8 mouse cellular contexts compared by ENCODE assay signal in the genomic region with DNA sequence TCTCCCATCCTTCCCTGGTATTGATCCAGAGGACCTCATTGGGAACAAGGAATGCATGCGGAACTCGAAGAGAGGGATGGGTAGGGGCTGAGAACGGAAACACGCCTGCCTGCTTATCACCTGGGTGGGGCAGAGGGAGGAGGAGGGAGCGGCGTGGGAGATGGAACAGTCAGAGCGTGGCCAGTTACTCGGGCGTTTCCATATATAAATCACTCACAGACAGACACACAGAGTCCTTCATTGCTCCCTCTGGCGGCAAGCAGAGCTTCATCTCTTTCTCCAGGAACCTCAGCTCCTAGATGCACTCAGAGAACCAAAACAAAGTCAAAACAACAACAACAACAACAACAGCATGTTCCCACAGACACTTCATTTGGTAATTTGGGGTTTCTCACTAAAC. TPM values are rescaled to one million over a fixed set of nuclear protein-coding genes. Genes with fewer than 3 reads are reported as not detected.
DNase-seq lines count a peak whose midpoint lies in the region; ATAC-seq and TF ChIP-seq lines count a peak whose summit lies in the region.

No protein-coding gene starts in this region.

- 0 out of 2 replicates have a peak overlapping the region, but pooled peaks have one; percentile 15 for H3K4me2 ChIP-seq in kidney, embryonic 14.5 days (replicated peaks; ENCODE audit: low read depth, low read length)
- H3K4me2 ChIP-seq in heart, embryonic 14.5 days (ENCODE audit: low read length), result peak overlapping the region; percentile 29
- H3K4me2 ChIP-seq in liver, embryonic 15.5 days, result peak overlapping the region; percentile 40

- no peak for TF ChIP-seq POLR2A in MEL (IDR thresholded peaks at IDR 0.05; ENCODE audit: control insufficient read depth in 1 of 2, insufficient read depth in 1 of 2, low read depth in 1 of 2, low read length in 2 of 2, poor library complexity in 1 of 2)

- H3K9me3 ChIP-seq in kidney, embryonic 14.5 days (ENCODE audit: control insufficient read depth, low read length), result no peaks in the 10 kb centered on the region
- H3K9me3 ChIP-seq in MEL (replicated peaks; ENCODE audit: insufficient read depth, low read length), result no peaks in the 10 kb centered on the region
- no peaks in the 10 kb centered on the region for H3K9me3 ChIP-seq in heart, embryonic 14.5 days (ENCODE audit: control insufficient read depth, low read length)
- H3K9me3 ChIP-seq in liver, embryonic 15.5 days (replicated peaks), result no peaks in the 10 kb centered on the region

- no peak overlapping the region for H3K9ac ChIP-seq in kidney, embryonic 14.5 days (ENCODE audit: low read depth, low read length)
- H3K9ac ChIP-seq in MEL (ENCODE audit: control insufficient read depth, low read depth, low read length, poor library complexity, severe bottlenecking), result peak overlapping the region; percentile 51
- no peak overlapping the region for H3K9ac ChIP-seq in heart, embryonic 14.5 days (ENCODE audit: low read length)
- no peak overlapping the region for H3K9ac ChIP-seq in liver, embryonic 15.5 days

- TF ChIP-seq RAD21 in MEL (IDR thresholded peaks at IDR 0.05; ENCODE audit: low read depth, low read length), result no peak; the same call in 1 of the 2 replicates

- H3K27me3 ChIP-seq in kidney, embryonic 14.5 days (ENCODE audit: control insufficient read depth, insufficient read depth, low read length), result no peaks in the 10 kb centered on the region
- no peaks in the 10 kb centered on the region; a peak in 1 of 4 replicates for H3K27me3 ChIP-seq in MEL (ENCODE audit: control insufficient read depth in 1 of 2, insufficient read depth in 2 of 2, low read length in 2 of 2)
- no peaks in the 10 kb centered on the region for H3K27me3 ChIP-seq in heart, embryonic 14.5 days (ENCODE audit: control insufficient read depth, insufficient read depth, low read length)
- peaks cover 28% of the 10 kb centered on the region for H3K27me3 ChIP-seq in liver, embryonic 15.5 days

- TF ChIP-seq EP300 in MEL (IDR thresholded peaks at IDR 0.05; ENCODE audit: low read depth in 1 of 2, low read length in 2 of 2), result no peak

- peak overlapping the region; percentile 13; the same call in 1 of the 2 replicates for H3K27ac ChIP-seq in kidney, embryonic 14.5 days (ENCODE audit: low read depth, low read length)
- H3K27ac ChIP-seq in MEL (ENCODE audit: control insufficient read depth, low read depth, low read length), result no peak overlapping the region
- H3K27ac ChIP-seq in heart, embryonic 14.5 days (replicated peaks in 1 of 2; ENCODE audit: control insufficient read depth in 1 of 2, insufficient read depth in 1 of 2, low read depth in 2 of 2, low read length in 2 of 2), result 0 out of 4 replicates have a peak overlapping the region, but pooled peaks of 1 of the 2 experiments have one; percentile 19
- no peak overlapping the region for H3K27ac ChIP-seq in liver, embryonic 15.5 days (replicated peaks)

- H3K4me1 ChIP-seq in kidney, embryonic 14.5 days (ENCODE audit: control insufficient read depth, insufficient read depth, low read length), result peaks cover 6% of the 10 kb centered on the region
- H3K4me1 ChIP-seq in MEL (ENCODE audit: control insufficient read depth in 1 of 2, insufficient read depth in 2 of 2, low read length in 2 of 2), result peaks cover 0 to 12% of the 10 kb centered on the region in 2 experiments; a peak in 2 of 4 replicates
- peaks cover 20 to 31% of the 10 kb centered on the region in 2 experiments for H3K4me1 ChIP-seq in heart, embryonic 14.5 days (ENCODE audit: control insufficient read depth in 2 of 2, insufficient read depth in 2 of 2, low read length in 2 of 2)
- H3K4me1 ChIP-seq in liver, embryonic 15.5 days (replicated peaks), result peaks cover 17% of the 10 kb centered on the region

- no peaks in the 10 kb centered on the region for H3K36me3 ChIP-seq in kidney, embryonic 14.5 days (ENCODE audit: control insufficient read depth, insufficient read depth, low read length)
- H3K36me3 ChIP-seq in MEL (ENCODE audit: control insufficient read depth in 1 of 2, insufficient read depth in 2 of 2, low read length in 2 of 2), result no peaks in the 10 kb centered on the region
- H3K36me3 ChIP-seq in heart, embryonic 14.5 days (ENCODE audit: control insufficient read depth, insufficient read depth, low read length), result no peaks in the 10 kb centered on the region
- no peaks in the 10 kb centered on the region for H3K36me3 ChIP-seq in liver, embryonic 15.5 days (replicated peaks)

- H3K79me2 ChIP-seq in MEL (ENCODE audit: control insufficient read depth, insufficient read depth, low read length, poor library complexity), result no peaks in the 10 kb centered on the region

- ATAC-seq in kidney, embryonic 14.5 days (ENCODE audit: low FRiP score, low TSS enrichment), result peak; percentile 68
- ATAC-seq in heart, embryonic 14.5 days (ENCODE audit: insufficient number of reproducible peaks, insufficient read depth, low FRiP score, low read depth), result no peak
- ATAC-seq in liver, embryonic 15.5 days (ENCODE audit: insufficient read depth), result 0 out of 2 replicates have a peak, but pooled peaks have one; percentile 42

- TF ChIP-seq CTCF in MEL (IDR thresholded peaks at IDR 0.05 in 2 of 3, conservative IDR thresholded peaks at IDR 0.05 in 1 of 3; ENCODE audit: control insufficient read depth in 1 of 3, insufficient read depth in 1 of 3, low read depth in 2 of 3, low read length in 3 of 3, poor library complexity in 1 of 3, severe bottlenecking in 1 of 3), result peak; percentile 26 to 54 (median 44); a peak in 5 of 6 replicates

- 4% methylated on average over 10 of the region's 10 CpGs for WGBS in kidney, embryonic 14.5 days
- WGBS in heart, embryonic 14.5 days, result 7% methylated on average over 10 of the region's 10 CpGs
- 8% methylated on average over 10 of the region's 10 CpGs for WGBS in liver, embryonic 15.5 days (ENCODE audit: insufficient replicate concordance)

- H3K4me3 ChIP-seq in kidney, embryonic 14.5 days (ENCODE audit: low read length), result no peak overlapping the region
- peak overlapping the region; percentile 39 for H3K4me3 ChIP-seq in MEL (ENCODE audit: control insufficient read depth in 1 of 2, insufficient read depth in 1 of 2, low read depth in 2 of 2, low read length in 2 of 2)
- no peak overlapping the region for H3K4me3 ChIP-seq in heart, embryonic 14.5 days (ENCODE audit: control insufficient read depth in 1 of 2, insufficient read depth in 1 of 2, low read depth in 1 of 2, low read length in 2 of 2)
- no peak overlapping the region for H3K4me3 ChIP-seq in liver, embryonic 15.5 days (replicated peaks)

- no peak for DNase-seq in kidney, adult 9 months
- peak; percentile 83 for DNase-seq in MEL (ENCODE audit: low read depth, low spot score)
- peak; percentile 75 for DNase-seq in testis, postnatal 10 days (ENCODE audit: low spot score)
- DNase-seq in layer of hippocampus, adult 9-10 months (ENCODE audit: low spot score), result no peak
- no peak for DNase-seq in Muller cell, postnatal 12 days (ENCODE audit: inconsistent ontology term)

TF ChIP-seq in MEL, 35 proteins besides CTCF, POLR2A, EP300 and RAD21:
- TF ChIP-seq TBP (IDR thresholded peaks at IDR 0.05; ENCODE audit: low read depth, low read length) (no peak), SMC3 (IDR thresholded peaks at IDR 0.05; ENCODE audit: low read depth, low read length) (peak; percentile 61), GATA1 (IDR thresholded peaks at IDR 0.05; ENCODE audit: low read depth, low read length) (peak; percentile 36), SIN3A (IDR thresholded peaks at IDR 0.05; ENCODE audit: low read length) (0 out of 2 replicates have a peak, but pooled peaks have one; percentile 34)

RNA-seq across cellular contexts. Expression of a gene that starts 9.5 kb away (rescaled TPM):
- polyA plus RNA-seq in kidney, embryonic 14.5 days (2014; fragmentation: Nextera tagmentation; extraction: Ambion mirVana), result 18.3 and 20.3 TPM in 2 replicates
- not detected in 2 replicates for total RNA-seq in MEL (2012; rRNA removed)
- polyA plus RNA-seq in MEL (2012; ENCODE audit: insufficient read depth in 1 of 2, insufficient read length in 2 of 2, low read depth in 1 of 2, low replicate concordance in 2 of 2, missing spikeins in 1 of 2), result under 1 TPM in 1 of 2 experiments, not detected in 1; 0.15 TPM
- polyA plus RNA-seq in heart, embryonic 14.5 days (2014; fragmentation: Nextera tagmentation; extraction: Ambion mirVana), result 5,020 and 5,035 TPM in 2 replicates
- polyA plus RNA-seq in liver, embryonic 15.5 days (2015; fragmentation: Nextera tagmentation; extraction: Ambion mirVana), result 15.5 and 23.2 TPM in 2 replicates

RNA-seq across cellular contexts. Expression of a gene that starts 22.8 kb away (rescaled TPM):
- 85.6 and 102 TPM in 2 replicates for polyA plus RNA-seq in kidney, embryonic 14.5 days (2014; fragmentation: Nextera tagmentation; extraction: Ambion mirVana)
- total RNA-seq in MEL (2012; rRNA removed), result 5.5 and 7.7 TPM in 2 replicates
- 10 to 100 TPM in 1 of 2 experiments, not detected in 1; 20.0 TPM for polyA plus RNA-seq in MEL (2012; ENCODE audit: insufficient read depth in 1 of 2, insufficient read length in 2 of 2, low read depth in 1 of 2, low replicate concordance in 2 of 2, missing spikeins in 1 of 2)
- polyA plus RNA-seq in heart, embryonic 14.5 days (2014; fragmentation: Nextera tagmentation; extraction: Ambion mirVana), result 72.4 and 77.2 TPM in 2 replicates
- 6.2 and 6.7 TPM in 2 replicates for polyA plus RNA-seq in liver, embryonic 15.5 days (2015; fragmentation: Nextera tagmentation; extraction: Ambion mirVana)

RNA-seq across cellular contexts. Expression of a gene that starts 29.7 kb away (rescaled TPM):
- 12.1 and 19.5 TPM in 2 replicates for polyA plus RNA-seq in kidney, embryonic 14.5 days (2014; fragmentation: Nextera tagmentation; extraction: Ambion mirVana)
- not detected in 2 replicates for total RNA-seq in MEL (2012; rRNA removed)
- not detected for polyA plus RNA-seq in MEL (2012; ENCODE audit: insufficient read depth in 1 of 2, insufficient read length in 2 of 2, low read depth in 1 of 2, low replicate concordance in 2 of 2, missing spikeins in 1 of 2)
- polyA plus RNA-seq in heart, embryonic 14.5 days (2014; fragmentation: Nextera tagmentation; extraction: Ambion mirVana), result 3.1 and 4.8 TPM in 2 replicates
- 0.30 and 0.56 TPM in 2 replicates for polyA plus RNA-seq in liver, embryonic 15.5 days (2015; fragmentation: Nextera tagmentation; extraction: Ambion mirVana)

RNA-seq across cellular contexts. Expression of a gene that starts 47.4 kb away (rescaled TPM):
- 2.0 and 2.3 TPM in 2 replicates for polyA plus RNA-seq in kidney, embryonic 14.5 days (2014; fragmentation: Nextera tagmentation; extraction: Ambion mirVana)
- total RNA-seq in MEL (2012; rRNA removed), result not detected in 2 replicates
- polyA plus RNA-seq in MEL (2012; ENCODE audit: insufficient read depth in 1 of 2, insufficient read length in 2 of 2, low read depth in 1 of 2, low replicate concordance in 2 of 2, missing spikeins in 1 of 2), result not detected
- 7,347 and 7,875 TPM in 2 replicates for polyA plus RNA-seq in heart, embryonic 14.5 days (2014; fragmentation: Nextera tagmentation; extraction: Ambion mirVana)
- polyA plus RNA-seq in liver, embryonic 15.5 days (2015; fragmentation: Nextera tagmentation; extraction: Ambion mirVana), result 8.0 and 11.4 TPM in 2 replicates

Comparison
In these comparisons a context has a peak if more than half of its experiments do, and no peak if none do; other contexts are left out.
1. H3K4me3 ChIP-seq: peak in MEL (2 of 2); none in kidney, embryonic 14.5 days (single experiment), heart, embryonic 14.5 days (0 of 2) and liver, embryonic 15.5 days (single experiment).
2. DNase-seq: peak in MEL (single experiment) and testis, postnatal 10 days (single experiment); none in kidney, adult 9 months (single experiment), layer of hippocampus, adult 9-10 months (single experiment) and Muller cell, postnatal 12 days (single experiment).
3. RNA of a gene that starts 9.5 kb away (polyA plus RNA-seq): 5,020 to 5,035 TPM in heart, embryonic 14.5 days; 15.5 to 23.2 TPM in liver, embryonic 15.5 days, 18.3 to 20.3 TPM in kidney, embryonic 14.5 days and 0.15 TPM in MEL; every median in the first group is over 100 times any median in the second.
4. Peak in every context shown above with its lines, with median percentiles within 50 percentile points of each other: H3K4me2 ChIP-seq.